Mouse (Mus musculus) C2C12 (cell line): ENCODE measurements around the gene Macc1.

ENCODE experiments used
- CEBPB ChIP-seq: IDR thresholded peaks from one replicate; pipeline ENCODE4 v1.6.1; 2011; ENCODE audit warnings: low read depth, mild to moderate bottlenecking, control low read depth, moderate library complexity
- CTCF ChIP-seq: IDR thresholded peaks from one replicate; pipeline ENCODE4 v1.5.1; 2011; ENCODE audit not compliant: control insufficient read depth, insufficient read depth, insufficient read length
- FOSL1 ChIP-seq: IDR thresholded peaks from one replicate; pipeline ENCODE4 v1.8.0; 2011; ENCODE audit warnings: mild to moderate bottlenecking, low read length; ENCODE audit not compliant: poor library complexity, insufficient read depth, severe bottlenecking
- MAX ChIP-seq: IDR thresholded peaks from one replicate; pipeline ENCODE4 v1.6.1; 2011; ENCODE audit warnings: mild to moderate bottlenecking, control low read depth
- MYOD1 ChIP-seq: IDR thresholded peaks from one replicate; pipeline ENCODE4 v1.6.1; 2011; ENCODE audit warnings: low read depth; ENCODE audit not compliant: control insufficient read depth, insufficient read length
- MYOG ChIP-seq: IDR thresholded peaks from one replicate; pipeline ENCODE4 v1.6.1; 2011; ENCODE audit not compliant: control insufficient read depth, insufficient read length; ENCODE audit errors: extremely low read depth
- USF1 ChIP-seq: IDR thresholded peaks from one replicate; pipeline ENCODE4 v1.6.1; 2011; ENCODE audit warnings: low read depth, mild to moderate bottlenecking, control low read depth, moderate library complexity

- no peak for TF ChIP-seq CTCF
- TF ChIP-seq MAX = no peak
- TF ChIP-seq USF1 = no peak
- no peak for TF ChIP-seq CEBPB
- TF ChIP-seq MYOD1 = no peak
- TF ChIP-seq FOSL1 = no peak
- no peak for TF ChIP-seq MYOG
These were observed 40.5 kb upstream of the Macc1 start for GRCm38 (mm10) chr12:119273605-119274004.
